Mouse (Mus musculus): ENCODE results near the gene Lta. TPM values are rescaled to one million over a fixed set of nuclear protein-coding genes. Genes with fewer than 3 reads are reported as not detected.
A peak's percentile ranks its signal among the peaks of the same experiment; 100 is the strongest.

The Lta gene
- total and polyA plus RNA-seq, 2 experiments from 2014 or later: 0.80 TPM; not detected in 1

DNA sequence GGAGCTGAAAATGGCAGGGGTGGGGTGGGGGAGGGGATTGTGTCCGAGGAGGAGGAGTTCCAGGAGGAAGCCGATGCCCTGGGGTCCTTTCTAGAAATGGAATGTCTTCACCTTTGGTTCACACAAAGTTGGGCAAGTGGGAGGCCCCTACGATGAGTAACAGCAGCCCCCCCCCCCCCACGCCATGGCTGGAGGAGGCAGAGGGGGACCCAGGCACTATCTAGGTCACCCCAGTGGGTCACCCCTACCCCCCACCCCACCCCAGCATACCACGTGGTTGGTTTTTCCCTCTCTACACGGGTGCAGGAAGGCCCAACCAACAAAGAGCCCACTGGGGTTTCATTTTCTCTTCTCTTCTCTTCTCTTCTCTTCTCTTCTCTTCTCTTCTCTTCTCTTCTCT lies 8.0 kb downstream of the Lta start:
- H3K4me3 ChIP-seq (ENCODE audit: low read depth, low read length): no peak overlapping the region
- no peak overlapping the region for H3K27ac ChIP-seq (ENCODE audit: low read depth, low read length)
- ATAC-seq (no peak), DNase-seq (no peak)
- no peaks in the 10 kb centered on the region for H3K9me3 ChIP-seq (ENCODE audit: low read length)
- no peaks in the 10 kb centered on the region for H3K36me3 ChIP-seq (ENCODE audit: insufficient read depth)
- no peak overlapping the region for H3K4me2 ChIP-seq (ENCODE audit: low read depth)
- H3K9ac ChIP-seq: no peak overlapping the region
- 0 out of 2 replicates have a peak, but pooled peaks cover 10% of the 10 kb centered on the region for H3K4me1 ChIP-seq (ENCODE audit: insufficient read depth)
- H3K27me3 ChIP-seq (ENCODE audit: insufficient read depth, low read length): peaks cover 12% of the 10 kb centered on the region
- no peak for TF ChIP-seq CTCF (IDR thresholded peaks at IDR 0.05; ENCODE audit: low read depth)
- 51% methylated on average over 5 of the region's 6 CpGs for WGBS

- Histone ChIP-seq H3K4me1 (ENCODE audit: insufficient read depth) (0 out of 2 replicates have a peak, but pooled peaks cover 10% of the 10 kb centered on the region), H3K4me2 (ENCODE audit: low read depth) (peak overlapping the region; percentile 64), H3K9me3 (ENCODE audit: low read length) (no peaks in the 10 kb centered on the region), H3K27me3 (ENCODE audit: insufficient read depth, low read length) (peaks cover 12% of the 10 kb centered on the region), H3K27ac (ENCODE audit: low read depth, low read length) (no peak overlapping the region), H3K9ac (peak overlapping the region; percentile 23; the same call in 1 of the 2 replicates), H3K36me3 (ENCODE audit: insufficient read depth) (no peaks in the 10 kb centered on the region), H3K4me3 (ENCODE audit: low read depth, low read length) (peak overlapping the region; percentile 38)
- 28% methylated on average over 9 of the region's 9 CpGs for WGBS
- no peak for TF ChIP-seq CTCF (IDR thresholded peaks at IDR 0.05; ENCODE audit: low read depth)
- no peak for DNase-seq
- no peak for ATAC-seq
These were observed 8.9 kb downstream of the Lta start for GRCm38 (mm10) chr17:35196321-35196641.

DNA sequence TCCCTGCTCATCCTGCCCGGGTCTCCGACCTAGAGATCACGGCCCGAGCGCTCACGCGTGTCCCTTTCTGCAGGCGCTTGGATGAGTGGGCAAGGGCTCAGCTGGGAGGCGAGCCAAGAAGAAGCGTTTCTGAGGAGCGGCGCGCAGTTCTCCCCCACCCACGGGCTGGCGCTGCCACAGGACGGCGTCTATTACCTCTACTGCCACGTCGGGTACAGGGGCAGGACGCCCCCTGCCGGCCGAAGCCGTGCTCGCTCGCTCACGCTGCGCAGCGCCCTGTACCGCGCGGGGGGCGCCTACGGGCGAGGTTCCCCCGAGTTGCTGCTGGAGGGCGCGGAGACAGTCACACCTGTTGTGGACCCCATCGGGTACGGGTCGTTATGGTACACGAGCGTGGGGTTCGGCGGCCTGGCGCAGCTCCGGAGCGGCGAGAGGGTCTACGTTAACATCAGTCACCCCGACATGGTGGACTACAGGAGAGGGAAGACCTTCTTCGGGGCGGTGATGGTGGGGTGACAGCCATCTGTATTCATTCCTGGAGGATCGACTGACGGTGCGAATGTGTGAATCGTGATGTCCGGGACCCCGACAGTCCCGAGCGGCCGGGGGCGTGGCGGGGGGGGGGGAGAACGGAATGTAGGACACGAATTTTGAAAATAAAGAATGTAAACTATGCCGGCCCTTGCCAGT lies 9.4 kb downstream of the Lta start:
- Histone ChIP-seq H3K4me2 (ENCODE audit: low read depth) (peak overlapping the region; percentile 64), H3K4me1 (ENCODE audit: insufficient read depth) (0 out of 2 replicates have a peak, but pooled peaks cover 10% of the 10 kb centered on the region), H3K27me3 (ENCODE audit: insufficient read depth, low read length) (peaks cover 12% of the 10 kb centered on the region), H3K9ac (peak overlapping the region; percentile 23), H3K9me3 (ENCODE audit: low read length) (no peaks in the 10 kb centered on the region), H3K36me3 (ENCODE audit: insufficient read depth) (no peaks in the 10 kb centered on the region), H3K27ac (ENCODE audit: low read depth, low read length) (no peak overlapping the region), H3K4me3 (ENCODE audit: low read depth, low read length) (peak overlapping the region; percentile 38)
- DNase-seq: peak; percentile 80
- WGBS: 3% methylated on average over 66 of the region's 66 CpGs
- peak; percentile 96 for ATAC-seq
- TF ChIP-seq CTCF (IDR thresholded peaks at IDR 0.05; ENCODE audit: low read depth): peak; percentile 93

DNA sequence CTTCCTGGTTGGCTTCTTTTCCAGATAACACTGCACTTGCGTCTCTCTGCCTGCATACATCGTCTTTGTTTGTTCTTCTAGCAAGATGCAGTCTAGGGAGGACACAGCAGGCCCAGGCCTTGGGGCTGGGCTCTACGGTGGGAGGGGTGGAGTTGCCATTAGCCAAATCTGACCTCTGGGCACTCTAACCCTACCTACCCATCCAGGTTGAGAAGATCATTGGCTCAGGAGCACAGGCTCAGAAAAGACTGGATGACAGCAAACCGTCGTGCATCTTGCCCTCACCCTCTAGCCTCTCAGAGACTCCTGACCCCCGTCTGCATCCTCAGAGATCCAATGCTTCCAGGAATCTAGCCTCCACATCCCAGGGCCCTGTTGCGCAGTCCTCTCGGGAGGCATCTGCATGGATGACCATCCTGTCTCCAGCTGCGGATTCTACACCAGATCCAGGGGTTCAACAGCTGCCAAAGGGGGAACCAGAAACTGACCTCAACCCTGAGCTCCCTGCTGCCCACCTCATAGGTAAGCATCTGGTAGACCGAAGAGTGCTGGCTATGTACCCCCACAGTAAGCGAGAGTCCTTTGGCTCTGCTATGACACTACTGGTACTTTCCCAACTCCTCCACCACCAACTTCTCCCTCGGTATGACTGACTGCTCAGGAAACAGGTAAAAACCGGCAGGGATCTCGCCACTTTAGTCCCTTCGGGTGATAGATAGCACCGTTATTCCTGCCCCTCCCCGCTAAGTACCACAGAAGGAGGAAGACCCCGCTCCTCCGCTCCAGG lies 10.1 kb downstream of the Lta start:
- DNase-seq (no peak), ATAC-seq (0 out of 2 replicates have a peak, but pooled peaks have one; percentile 14)
- Histone ChIP-seq H3K4me3 (ENCODE audit: low read depth, low read length) (peak overlapping the region; percentile 38), H3K9me3 (ENCODE audit: low read length) (no peaks in the 10 kb centered on the region), H3K27me3 (ENCODE audit: insufficient read depth, low read length) (peaks cover 12% of the 10 kb centered on the region), H3K4me1 (ENCODE audit: insufficient read depth) (0 out of 2 replicates have a peak, but pooled peaks cover 10% of the 10 kb centered on the region), H3K27ac (ENCODE audit: low read depth, low read length) (no peak overlapping the region), H3K4me2 (ENCODE audit: low read depth) (peak overlapping the region; percentile 64), H3K36me3 (ENCODE audit: insufficient read depth) (no peaks in the 10 kb centered on the region), H3K9ac (peak overlapping the region; percentile 23; the same call in 1 of the 2 replicates)
- 45% methylated on average over 19 of the region's 19 CpGs for whole genome bisulfite sequencing
- no peak for TF ChIP-seq CTCF (IDR thresholded peaks at IDR 0.05; ENCODE audit: low read depth)

- Histone ChIP-seq H3K9ac (no peak within 1 kb of the TSS), H3K9me3 (ENCODE audit: low read length) (no peaks in the 10 kb centered on the region), H3K36me3 (ENCODE audit: insufficient read depth) (no peaks in the 10 kb centered on the region), H3K4me2 (ENCODE audit: low read depth) (peak within 1 kb of the TSS; percentile 64; the same call in 1 of the 2 replicates), H3K27ac (ENCODE audit: low read depth, low read length) (no peak within 1 kb of the TSS), H3K27me3 (ENCODE audit: insufficient read depth, low read length) (peaks cover 12% of the 10 kb centered on the region), H3K4me1 (ENCODE audit: insufficient read depth) (0 out of 2 replicates have a peak, but pooled peaks cover 10% of the 10 kb centered on the region), H3K4me3 (ENCODE audit: low read depth, low read length) (peak within 1 kb of the TSS; percentile 38; the same call in 1 of the 2 replicates)
- TF ChIP-seq CTCF (IDR thresholded peaks at IDR 0.05; ENCODE audit: low read depth): no peak
- WGBS: 76% methylated on average over 28 of the region's 28 CpGs
- ATAC-seq: no peak
- DNase-seq: no peak
These were observed 11.0 kb downstream of the Lta start, which contains the start of gene Ltb for GRCm38 (mm10) chr17:35193881-35194843. Ltb (plus strand) TSS chr17:35194439.

DNA sequence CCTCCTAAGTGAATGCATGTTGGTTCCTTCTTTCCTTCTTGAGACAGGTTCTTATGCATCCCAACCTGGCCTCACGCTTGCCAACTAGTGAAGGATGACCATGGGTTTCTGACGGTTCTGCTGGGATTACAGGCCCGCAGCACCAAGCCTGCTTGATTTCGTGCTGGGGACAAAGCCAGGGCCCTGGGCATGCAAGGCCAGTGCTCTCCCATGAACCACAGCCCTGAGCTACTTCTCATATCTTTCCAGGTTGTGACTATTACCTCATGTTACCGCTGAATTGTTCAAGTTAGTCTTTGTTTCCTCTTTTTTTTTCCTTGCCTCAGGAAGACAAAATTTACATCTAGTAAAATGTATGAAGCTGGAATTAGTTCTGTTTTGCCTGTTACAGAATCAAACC lies 12.2 kb downstream of the Lta start:
- no peak for DNase-seq
- ATAC-seq: no peak
- Histone ChIP-seq H3K27ac (ENCODE audit: low read depth, low read length) (no peak overlapping the region), H3K4me3 (ENCODE audit: low read depth, low read length) (no peak overlapping the region), H3K4me1 (ENCODE audit: insufficient read depth) (0 out of 2 replicates have a peak, but pooled peaks cover 10% of the 10 kb centered on the region), H3K36me3 (ENCODE audit: insufficient read depth) (no peaks in the 10 kb centered on the region), H3K27me3 (ENCODE audit: insufficient read depth, low read length) (peaks cover 8% of the 10 kb centered on the region), H3K4me2 (ENCODE audit: low read depth) (no peak overlapping the region), H3K9me3 (ENCODE audit: low read length) (no peaks in the 10 kb centered on the region), H3K9ac (no peak overlapping the region)
- no peak for TF ChIP-seq CTCF (IDR thresholded peaks at IDR 0.05; ENCODE audit: low read depth)
- WGBS: 80% methylated on average over 5 of the region's 5 CpGs

Measured in forebrain, postnatal 0 days (tissue).